Mouse (Mus musculus) right cerebral cortex, adult 2 months (tissue): ENCODE data around the gene Pdcd2l.

ENCODE experiments used
- DNase-seq, 2 experiments: peaks; one replicate each; pipeline ENCODE4 v3.0.0; 2021 to 2022; ENCODE audit warnings: low spot score in 2 of 2

Gene Pdcd2l

DNA sequence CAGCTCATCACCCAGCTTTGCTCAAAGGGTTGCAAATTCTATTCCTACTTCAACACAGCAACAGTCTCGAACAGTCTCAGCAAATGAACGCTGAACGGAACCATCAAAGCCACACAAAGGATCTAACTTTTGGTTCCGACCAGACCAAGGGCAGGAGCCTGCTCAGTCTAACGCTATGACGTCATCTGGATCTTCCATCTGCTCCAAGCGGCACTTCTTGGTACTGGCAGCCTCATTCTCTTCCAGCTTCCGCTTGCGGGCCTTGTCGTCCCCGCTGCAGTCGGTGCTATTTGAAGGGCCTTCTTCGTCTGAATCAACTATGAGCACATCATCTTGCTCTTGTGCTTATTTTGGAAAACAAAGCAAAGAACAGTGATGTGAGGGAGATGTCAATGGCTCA lies 55.3 kb downstream of the Pdcd2l start:
- DNase-seq, result peak in 1 of 2 experiments; percentile 35

DNA sequence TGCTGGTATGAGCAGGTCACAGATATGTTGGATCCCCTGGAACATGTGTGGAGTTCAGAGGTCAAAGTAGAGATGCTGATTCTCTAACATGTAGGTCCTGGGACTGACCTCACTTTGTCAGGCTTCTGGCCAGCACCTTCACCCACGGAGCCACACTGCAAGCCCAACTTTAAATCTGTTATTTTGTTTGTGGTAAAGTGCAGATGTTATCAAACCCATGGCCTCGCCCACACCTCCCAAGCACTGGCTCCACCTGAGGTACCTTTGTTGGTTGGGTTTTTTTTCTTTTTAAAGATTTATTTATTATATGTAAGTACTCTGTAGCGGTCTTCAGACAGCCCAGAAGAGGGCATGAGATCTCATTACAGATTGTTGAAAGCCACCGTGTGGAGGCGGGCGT lies 57.0 kb downstream of the Pdcd2l start:
- DNase-seq, result no peak
